Mouse (Mus musculus) splenic B cell, adult 2 months (primary cell): ENCODE measurements around the gene Plrg1.

ENCODE experiments used
- DNase-seq: peaks from one replicate; pipeline ENCODE4 v3.0.0-alpha.2; 2011; ENCODE audit warnings: low read depth, low spot score
- H3K27me3 ChIP-seq: 2 replicates; pipeline ENCODE4 v1.6.1; 2012; ENCODE audit warnings: mild to moderate bottlenecking, low read length, moderate library complexity, mixed read lengths; ENCODE audit not compliant: control insufficient read depth, poor library complexity, insufficient read depth, severe bottlenecking
- H3K36me3 ChIP-seq: 2 replicates; pipeline ENCODE4 v1.6.1; 2012; ENCODE audit warnings: mild to moderate bottlenecking, low read length, moderate library complexity, mixed read lengths; ENCODE audit not compliant: control insufficient read depth, poor library complexity, insufficient read depth, severe bottlenecking

Gene Plrg1

DNA sequence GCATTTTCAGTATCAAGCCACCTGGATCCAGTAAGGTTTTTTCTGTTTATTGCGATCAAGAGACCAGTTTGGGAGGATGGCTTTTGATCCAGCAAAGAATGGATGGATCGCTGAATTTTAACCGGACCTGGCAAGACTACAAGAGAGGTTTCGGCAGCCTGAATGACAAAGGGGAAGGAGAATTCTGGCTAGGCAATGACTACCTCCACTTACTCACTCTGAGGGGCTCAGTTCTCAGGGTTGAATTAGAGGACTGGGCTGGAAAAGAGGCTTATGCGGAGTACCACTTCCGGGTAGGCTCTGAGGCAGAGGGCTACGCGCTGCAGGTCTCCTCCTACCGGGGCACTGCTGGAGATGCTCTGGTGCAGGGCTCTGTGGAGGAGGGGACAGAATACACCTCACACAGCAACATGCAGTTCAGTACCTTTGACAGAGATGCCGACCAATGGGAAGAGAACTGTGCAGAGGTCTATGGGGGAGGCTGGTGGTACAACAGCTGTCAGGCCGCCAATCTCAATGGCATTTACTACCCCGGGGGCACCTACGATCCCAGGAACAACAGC is 22.5 kb upstream of the Plrg1 start:
- no peaks in the 10 kb centered on the region for H3K36me3 ChIP-seq
- DNase-seq, result no peak
- no peaks in the 10 kb centered on the region for H3K27me3 ChIP-seq

DNA sequence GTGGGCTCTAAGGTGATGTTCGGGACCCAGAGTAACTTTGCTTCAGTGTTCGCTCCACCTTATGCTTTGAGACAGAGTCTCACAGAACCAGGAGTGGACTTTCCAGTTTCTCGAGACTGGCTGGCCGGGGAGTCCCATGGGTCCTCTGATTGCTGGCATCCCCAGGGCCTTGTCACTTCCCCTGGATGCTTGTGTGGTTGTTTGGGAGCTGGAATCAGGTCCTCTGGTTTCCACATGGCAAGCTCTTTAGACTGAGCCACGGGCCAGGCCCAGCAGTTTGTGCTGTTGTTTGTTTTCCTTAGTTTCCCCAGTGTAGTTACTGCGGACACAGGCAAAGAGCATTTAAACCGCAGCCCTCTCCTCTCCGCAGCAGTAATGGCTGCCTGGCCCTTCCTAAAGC is 21.5 kb upstream of the Plrg1 start:
- no peak for DNase-seq
- no peaks in the 10 kb centered on the region for H3K27me3 ChIP-seq
- no peaks in the 10 kb centered on the region for H3K36me3 ChIP-seq

DNA sequence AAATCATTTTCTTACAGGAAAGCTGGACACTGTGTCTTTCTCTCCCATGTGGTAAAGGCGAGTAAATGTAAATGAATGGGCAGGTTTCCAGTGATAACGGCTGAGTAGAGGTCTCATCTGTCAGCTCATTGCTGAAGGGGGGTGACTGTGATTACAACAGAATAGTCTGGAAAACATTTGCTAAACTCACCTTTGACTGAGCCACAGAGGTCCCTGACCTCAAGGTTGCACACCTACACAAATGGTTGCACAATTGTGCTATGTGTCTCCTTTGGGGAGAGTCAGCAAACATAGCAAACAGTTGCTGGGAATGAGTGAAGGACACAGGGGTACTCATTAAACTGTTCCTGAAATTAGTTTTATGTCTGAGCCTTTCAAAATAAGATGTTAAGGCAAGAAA is 16.5 kb upstream of the Plrg1 start:
- no peaks in the 10 kb centered on the region for H3K27me3 ChIP-seq
- no peaks in the 10 kb centered on the region for H3K36me3 ChIP-seq
- no peak for DNase-seq

DNA sequence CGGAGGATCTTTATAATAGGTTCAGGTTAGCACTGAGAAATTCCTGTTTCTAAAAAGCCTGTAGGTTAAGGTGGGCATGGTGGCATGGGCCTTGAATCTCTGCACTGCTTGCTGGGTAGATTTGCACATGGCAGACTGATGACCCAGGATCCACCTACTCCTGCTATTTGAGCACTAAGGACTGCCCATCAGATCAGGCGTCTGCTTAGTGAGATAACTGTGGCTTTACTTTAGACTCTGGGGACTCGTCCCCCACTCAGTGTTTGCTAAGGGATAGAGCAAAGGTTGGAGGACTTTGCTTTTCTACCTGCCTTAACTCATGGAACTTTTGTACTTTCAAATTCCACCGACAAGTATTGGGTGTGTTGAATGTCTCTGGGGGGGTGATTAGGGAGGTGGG is 15.7 kb upstream of the Plrg1 start:
- Histone ChIP-seq H3K36me3 (no peaks in the 10 kb centered on the region), H3K27me3 (no peaks in the 10 kb centered on the region)
- no peak for DNase-seq

DNA sequence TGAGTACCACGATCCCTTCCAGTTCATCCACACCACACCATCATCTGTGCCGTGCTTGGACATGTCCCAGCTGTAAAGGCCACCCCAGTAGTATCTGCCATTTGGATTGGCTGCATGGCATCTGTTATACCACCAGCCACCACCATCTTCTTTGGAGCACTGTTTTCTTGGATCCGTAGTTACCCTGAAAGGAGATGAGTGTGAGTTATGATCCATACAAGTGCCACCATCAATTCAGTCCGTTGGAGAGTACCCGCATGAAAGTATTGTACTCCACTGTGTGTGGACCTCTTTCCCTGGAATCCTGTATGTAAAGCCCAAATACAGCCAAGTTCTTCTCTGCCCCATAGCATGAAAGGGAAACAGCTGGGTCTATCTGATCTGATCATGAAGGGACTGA is 12.9 kb upstream of the Plrg1 start:
- DNase-seq, result no peak
- H3K36me3 ChIP-seq, result no peaks in the 10 kb centered on the region
- H3K27me3 ChIP-seq, result no peaks in the 10 kb centered on the region

DNA sequence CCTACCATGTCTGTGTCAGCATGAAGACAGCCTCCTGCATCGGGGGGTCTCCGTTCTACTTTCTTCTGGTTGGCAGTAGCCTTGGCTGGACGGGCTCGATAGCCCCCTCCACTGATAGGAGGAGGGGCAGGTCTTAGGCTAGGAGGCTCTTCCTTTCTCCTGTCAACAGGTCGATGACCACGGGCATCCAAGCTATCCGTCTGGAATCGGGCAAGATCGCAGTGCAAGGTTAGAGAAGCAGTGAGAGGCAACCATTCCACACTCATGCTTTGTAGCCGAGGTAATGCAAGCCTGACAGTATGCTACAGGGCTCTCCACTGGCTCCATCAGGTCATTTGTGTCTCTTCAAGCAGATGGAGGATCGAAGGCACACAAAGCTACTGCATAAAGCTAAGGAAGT is 8.7 kb upstream of the Plrg1 start:
- Histone ChIP-seq H3K36me3 (no peaks in the 10 kb centered on the region), H3K27me3 (no peaks in the 10 kb centered on the region)
- no peak for DNase-seq

DNA sequence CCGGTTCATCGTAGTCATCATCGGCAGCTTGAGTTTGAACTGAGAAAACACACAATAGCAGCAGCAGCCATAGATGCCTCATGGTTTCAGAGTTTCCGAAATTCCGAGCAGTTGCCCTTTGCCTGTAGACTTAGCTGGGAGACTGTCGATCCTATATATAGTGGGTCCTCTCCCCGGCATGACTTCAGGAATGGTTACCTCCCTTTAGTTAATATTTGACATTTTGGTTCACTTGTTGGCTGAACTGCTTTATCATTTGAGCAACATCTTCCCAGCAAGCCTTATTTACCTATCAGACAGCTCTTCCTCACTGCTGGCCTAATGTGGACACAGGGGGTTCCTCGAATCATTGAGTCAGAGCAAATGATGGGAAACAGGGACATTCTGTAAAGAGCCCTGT is 5.6 kb upstream of the Plrg1 start, which contains the start of gene Fgb:
Fgb (minus strand) TSS at position 184 of the 400 bp plus-strand sequence.
- 0 out of 2 replicates have a peak, but pooled peaks cover 2% of the 10 kb centered on the region for H3K27me3 ChIP-seq
- no peak for DNase-seq
- H3K36me3 ChIP-seq, result no peaks in the 10 kb centered on the region

DNA sequence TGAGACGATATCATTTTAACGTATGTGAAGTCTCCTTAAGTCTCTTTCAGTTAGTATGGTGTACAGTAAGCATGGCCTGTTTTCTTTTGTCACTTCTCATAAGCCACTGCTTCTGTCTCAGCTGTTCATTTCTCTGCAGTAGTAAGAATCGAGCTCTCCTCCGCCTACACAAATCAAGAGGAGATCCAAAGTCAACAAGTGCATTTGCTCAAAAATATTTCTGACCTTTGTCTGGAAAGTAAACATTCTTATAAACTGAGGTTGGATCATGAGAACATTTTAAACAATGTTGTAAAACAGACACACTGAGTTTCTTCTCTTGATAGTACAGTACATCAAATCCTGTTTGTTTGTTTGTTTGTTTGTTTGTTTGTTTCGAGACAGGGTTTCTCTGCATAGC is 4.7 kb upstream of the Plrg1 start:
- no peak for DNase-seq
- H3K36me3 ChIP-seq, result no peaks in the 10 kb centered on the region
- H3K27me3 ChIP-seq, result 0 out of 2 replicates have a peak, but pooled peaks cover 2% of the 10 kb centered on the region

DNA sequence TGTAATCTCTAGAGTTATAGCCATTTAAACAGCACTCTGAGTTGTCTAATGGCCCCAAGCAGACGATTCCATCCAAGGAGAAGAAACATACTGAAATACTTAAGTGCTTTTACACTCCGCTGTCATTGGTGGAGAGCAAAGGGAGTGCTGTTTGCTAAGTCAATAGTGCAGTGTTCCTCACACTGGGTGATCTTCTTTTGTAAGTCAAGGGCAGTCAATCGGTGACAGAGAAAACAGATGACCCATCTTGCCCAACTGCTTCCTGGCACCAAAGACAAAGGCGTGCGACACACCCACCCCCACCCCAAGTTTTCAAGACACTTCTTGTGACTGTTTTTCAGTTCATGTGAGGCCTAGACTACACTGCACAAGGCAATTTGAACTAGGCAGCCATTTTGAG is 3.2 kb upstream of the Plrg1 start:
- DNase-seq, result no peak
- H3K36me3 ChIP-seq, result no peaks in the 10 kb centered on the region
- 0 out of 2 replicates have a peak, but pooled peaks cover 2% of the 10 kb centered on the region for H3K27me3 ChIP-seq

DNA sequence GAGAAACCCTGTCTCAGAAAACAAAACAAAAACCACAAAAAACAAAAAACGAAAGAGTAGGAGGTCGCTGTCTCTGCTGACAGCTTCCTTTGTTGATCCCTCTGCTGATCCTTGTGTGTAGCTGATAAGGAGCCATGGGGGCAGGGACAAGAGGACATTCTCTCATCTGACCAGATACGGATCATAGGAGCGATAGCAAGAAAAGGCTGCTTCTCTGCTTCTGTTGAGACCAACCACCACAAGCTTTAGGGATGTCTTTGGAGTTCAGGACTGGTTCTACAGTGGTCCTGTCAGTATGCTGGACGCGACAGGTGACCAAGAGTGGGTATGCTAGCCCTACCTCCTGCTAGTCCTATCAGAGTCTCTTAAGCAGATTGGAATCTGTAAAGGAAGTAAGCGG is 2.2 kb upstream of the Plrg1 start:
- Histone ChIP-seq H3K27me3 (0 out of 2 replicates have a peak, but pooled peaks cover 2% of the 10 kb centered on the region), H3K36me3 (no peaks in the 10 kb centered on the region)
- DNase-seq, result no peak

DNA sequence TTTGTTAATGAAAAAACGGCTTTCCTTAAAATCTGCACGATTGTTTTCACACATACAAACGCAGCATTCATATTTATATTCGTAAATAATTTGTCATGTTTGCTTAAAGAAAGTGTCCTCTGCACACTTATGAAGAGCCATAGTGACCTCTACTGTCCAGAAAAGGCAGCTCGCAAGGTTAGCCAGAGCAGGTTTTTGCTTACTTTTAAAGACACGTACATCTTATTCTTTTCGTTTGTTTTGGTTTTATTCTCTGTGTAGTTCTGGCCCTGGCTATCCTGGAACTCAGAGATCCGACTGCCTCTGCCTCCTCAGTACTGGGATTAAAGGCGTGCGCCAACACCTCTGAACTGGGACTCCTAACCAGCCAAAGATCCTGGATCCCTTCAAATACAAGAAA is 1.6 kb upstream of the Plrg1 start:
- Histone ChIP-seq H3K36me3 (no peaks in the 10 kb centered on the region), H3K27me3 (0 out of 2 replicates have a peak, but pooled peaks cover 2% of the 10 kb centered on the region)
- peak; percentile 70 for DNase-seq

DNA sequence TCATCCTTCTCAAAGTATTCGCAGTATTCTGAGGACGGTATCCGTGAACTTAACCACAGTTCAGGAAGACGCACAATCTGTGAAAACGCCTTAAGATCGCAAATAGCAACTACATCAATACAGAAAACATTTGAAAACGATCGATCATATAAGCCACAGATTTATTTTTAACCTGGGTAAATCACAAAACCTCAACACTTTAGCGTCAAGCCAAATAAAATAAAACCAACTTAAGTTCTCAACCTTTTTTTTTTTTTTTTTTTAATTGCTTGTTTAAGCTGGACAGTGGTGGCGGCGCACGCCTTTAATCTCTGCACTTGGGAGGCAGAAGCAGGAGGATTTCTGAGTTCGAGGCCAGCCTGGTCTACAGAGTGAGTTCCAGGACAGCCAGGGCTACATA is 563 bp upstream of the Plrg1 start:
- no peaks in the 10 kb centered on the region; the same call in 1 of the 2 replicates for H3K36me3 ChIP-seq
- no peak for DNase-seq

DNA sequence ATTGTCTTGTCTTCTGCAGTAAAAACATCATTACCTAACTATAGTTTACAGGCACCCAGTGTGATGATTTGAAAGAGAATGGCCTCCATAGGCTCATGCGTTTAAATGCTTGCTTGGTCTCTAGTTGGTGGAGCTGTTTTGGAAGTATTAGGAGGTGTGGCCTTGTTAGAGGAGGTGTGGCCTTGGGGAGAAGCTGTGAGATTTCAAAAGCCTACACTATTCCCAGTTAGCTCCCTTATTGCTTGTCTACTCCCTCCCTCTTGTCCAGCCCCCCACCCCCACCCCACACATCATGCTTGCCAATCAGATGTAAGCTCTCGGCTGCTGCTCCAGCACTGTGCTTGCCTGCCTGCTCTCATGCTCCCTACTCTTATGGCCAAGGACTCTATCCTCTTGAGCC is 1.7 kb downstream of the Plrg1 start:
- DNase-seq, result no peak
- H3K27me3 ChIP-seq, result 0 out of 2 replicates have a peak, but pooled peaks cover 2% of the 10 kb centered on the region
- H3K36me3 ChIP-seq, result peaks cover 5% of the 10 kb centered on the region

More for the DNA sequence above, 563 bp upstream of the Plrg1 start:
- 0 out of 2 replicates have a peak, but pooled peaks cover 2% of the 10 kb centered on the region for H3K27me3 ChIP-seq

DNA sequence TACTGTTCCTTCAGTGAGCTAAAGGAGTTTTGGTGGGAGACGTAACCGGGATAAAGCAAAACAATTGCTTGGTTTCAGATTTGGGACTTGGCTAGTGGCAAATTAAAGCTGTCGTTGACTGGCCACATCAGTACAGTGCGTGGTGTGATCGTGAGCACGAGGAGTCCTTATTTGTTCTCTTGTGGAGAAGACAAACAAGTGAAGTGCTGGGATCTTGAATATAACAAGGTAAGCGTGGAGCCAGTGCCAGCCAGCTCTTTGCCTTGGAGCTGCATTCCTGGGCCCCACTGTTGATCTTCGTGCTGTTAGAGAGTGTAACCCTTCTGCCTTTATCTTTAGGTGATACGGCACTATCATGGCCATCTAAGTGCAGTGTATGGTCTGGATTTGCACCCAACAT is 12.6 kb downstream of the Plrg1 start:
- H3K36me3 ChIP-seq, result peaks cover 10% of the 10 kb centered on the region
- no peaks in the 10 kb centered on the region for H3K27me3 ChIP-seq
- no peak for DNase-seq

DNA sequence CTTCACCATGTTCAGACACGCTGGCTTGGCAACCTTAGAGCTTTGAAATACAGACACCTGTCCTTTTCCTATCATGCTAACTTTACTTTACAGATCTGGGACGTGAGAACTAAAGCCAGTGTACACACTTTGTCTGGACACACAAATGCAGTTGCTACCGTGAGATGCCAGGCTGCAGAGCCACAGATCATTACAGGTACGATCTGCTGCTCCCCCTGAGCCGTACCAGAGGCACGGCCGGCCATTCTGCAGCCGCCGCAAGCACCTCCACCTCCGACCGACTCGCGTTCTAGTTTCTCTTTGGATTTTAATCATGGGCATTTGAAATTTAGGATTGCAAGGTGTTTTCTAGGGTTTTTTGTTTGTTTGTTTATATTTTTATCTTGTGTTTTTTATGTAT is 13.5 kb downstream of the Plrg1 start:
- Histone ChIP-seq H3K27me3 (no peaks in the 10 kb centered on the region), H3K36me3 (peaks cover 10% of the 10 kb centered on the region)
- DNase-seq, result no peak

DNA sequence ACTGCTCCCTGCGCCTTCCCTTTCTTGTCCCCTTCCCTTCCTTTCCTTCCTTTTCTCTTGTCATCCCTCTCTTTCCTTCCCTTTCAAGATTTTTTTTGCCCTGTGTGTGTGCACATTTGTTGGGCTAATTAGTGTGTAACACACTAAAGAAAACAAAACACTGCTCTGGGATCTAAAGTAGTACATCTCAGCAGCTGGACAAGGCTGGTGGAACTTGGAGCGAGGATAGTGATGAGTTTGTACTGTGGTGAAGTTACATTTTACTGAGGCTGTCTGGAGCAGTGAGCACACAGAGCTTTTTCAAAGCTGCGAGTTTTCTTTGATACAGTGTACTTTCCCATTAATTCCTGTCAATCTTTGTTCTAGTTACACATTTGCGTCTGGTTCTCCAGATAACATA is 14.9 kb downstream of the Plrg1 start:
- DNase-seq, result no peak
- Histone ChIP-seq H3K36me3 (peaks cover 10% of the 10 kb centered on the region), H3K27me3 (no peaks in the 10 kb centered on the region)
